Mouse (Mus musculus) ES-Bruce4 (cell line): Measurements from ENCODE around the gene Slc24a3.

Source experiments
- CTCF ChIP-seq: IDR thresholded peaks from one replicate; pipeline ENCODE4 v1.8.1; 2011; ENCODE audit warnings: low read depth, low read length
- POLR2A ChIP-seq: IDR thresholded peaks from one replicate; pipeline ENCODE4 v1.8.1; 2011; ENCODE audit warnings: low read length; ENCODE audit not compliant: insufficient read depth

GRCm38 (mm10) chr2:145385220-145385619 lies 217.7 kb downstream of the Slc24a3 start:
- no peak for TF ChIP-seq CTCF
- no peak for TF ChIP-seq POLR2A
